Mouse (Mus musculus) kidney, postnatal 0 days (tissue): Measurements from ENCODE around the gene Sema4f. TPM values are rescaled to one million over a fixed set of nuclear protein-coding genes. Genes with fewer than 3 reads are reported as not detected.

Experiments used
- ATAC-seq: fragments of 200-750 bp; cut with Nextera tagmentation; replicated peaks from 2 replicates; pipeline ENCODE4 v1.8.0; 2017; ENCODE audit warnings: low read depth, moderate number of reproducible peaks, moderate TSS enrichment, moderate library complexity; ENCODE audit not compliant: low FRiP score
- DNase-seq: peaks from one replicate; pipeline ENCODE4 v3.0.0-alpha.2; 2016; ENCODE audit warnings: low spot score
- H3K27ac ChIP-seq: fragments of 300-500 bp; sonication (generic); 2 replicates; pipeline ENCODE4 v1.5.1; 2014; ENCODE audit warnings: mild to moderate bottlenecking
- H3K27me3 ChIP-seq: fragments of 300-500 bp; sonication (generic); 2 replicates; pipeline ENCODE4 v1.6.1; 2014; ENCODE audit warnings: low read length, mixed read lengths; ENCODE audit not compliant: insufficient read depth
- H3K36me3 ChIP-seq: fragments of 300-500 bp; sonication (generic); 2 replicates; pipeline ENCODE4 v1.6.1; 2014; ENCODE audit warnings: low read length, mixed read lengths; ENCODE audit not compliant: insufficient read depth
- H3K4me1 ChIP-seq: fragments of 300-500 bp; sonication (generic); replicated peaks from 2 replicates; pipeline ENCODE4 v1.6.1; 2014; ENCODE audit warnings: antibody characterized with exemption, low read length, mixed read lengths; ENCODE audit not compliant: insufficient read depth
- H3K4me2 ChIP-seq: fragments of 300-500 bp; sonication (generic); 2 replicates; pipeline ENCODE4 v1.6.1; 2014; ENCODE audit warnings: mild to moderate bottlenecking, low read length, moderate library complexity, mixed read lengths
- H3K4me3 ChIP-seq: fragments of 300-500 bp; sonication (generic); replicated peaks from 2 replicates; pipeline ENCODE4 v1.5.1; 2014; ENCODE audit warnings: low read depth, low read length
- H3K9ac ChIP-seq: fragments of 300-500 bp; sonication (generic); 2 replicates; pipeline ENCODE4 v1.6.1; 2014; ENCODE audit warnings: low read depth, low read length
- H3K9me3 ChIP-seq: fragments of 300-500 bp; sonication (generic); replicated peaks from 2 replicates; pipeline ENCODE4 v1.6.1; 2016; ENCODE audit warnings: low read length, inconsistent platforms, mixed read lengths
- CTCF ChIP-seq: IDR thresholded peaks from 2 replicates; pipeline ENCODE4 v1.5.1; 2016; ENCODE audit warnings: antibody characterized with exemption, low read depth, mild to moderate bottlenecking, moderate library complexity
- WGBS: fragments of 180-500 bp; shearing (Covaris S2); extraction: QIAGEN DNeasy Blood & Tissue Kit; methylation state at CpG from one replicate; pipeline ENCODE4 v1.1.7; 2014; 5-methylcytosine and 5-hydroxymethylcytosine counted together
- polyA plus RNA-seq: library from polyadenylated mRNA; unstranded; fragments of >200 nt; fragmentation: Nextera tagmentation; extraction: Ambion mirVana; gene quantifications from 2 replicates; pipeline ENCODE4 v1.2.1, GENCODE M21; 2015

The Sema4f gene
- polyA plus RNA-seq, 1 experiment from 2014 or later = 0.41 TPM

DNA sequence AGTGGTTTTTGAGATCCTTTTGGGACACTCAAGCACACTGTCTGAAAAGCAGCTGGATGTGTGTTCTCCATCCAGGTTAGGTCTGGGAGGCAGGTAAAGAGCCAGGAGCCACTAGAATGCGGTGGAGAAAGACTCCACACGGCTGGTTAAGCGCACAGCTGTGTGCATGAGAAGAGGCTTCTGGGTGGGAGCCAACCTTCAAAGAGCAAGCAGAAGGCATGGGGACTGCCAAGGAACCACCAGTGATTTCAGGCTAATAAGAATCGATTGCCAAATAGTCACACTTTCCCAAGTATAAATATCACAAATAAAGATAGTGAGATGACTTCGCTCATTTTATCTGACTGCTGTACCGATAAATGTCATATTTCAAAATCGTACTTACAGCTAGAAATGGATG is 13.0 kb downstream of the Sema4f start:
- no peak overlapping the region for H3K4me3 ChIP-seq
- DNase-seq (no peak), ATAC-seq (no peak)
- TF ChIP-seq CTCF = no peak
- H3K36me3 ChIP-seq = no peaks in the 10 kb centered on the region
- 85% methylated on average over 7 of the region's 7 CpGs for WGBS
- no peaks in the 10 kb centered on the region for H3K4me1 ChIP-seq
- no peak overlapping the region for H3K27ac ChIP-seq
- no peak overlapping the region for H3K4me2 ChIP-seq
- H3K9me3 ChIP-seq = no peaks in the 10 kb centered on the region
- no peaks in the 10 kb centered on the region for H3K27me3 ChIP-seq
- no peak overlapping the region for H3K9ac ChIP-seq

DNA sequence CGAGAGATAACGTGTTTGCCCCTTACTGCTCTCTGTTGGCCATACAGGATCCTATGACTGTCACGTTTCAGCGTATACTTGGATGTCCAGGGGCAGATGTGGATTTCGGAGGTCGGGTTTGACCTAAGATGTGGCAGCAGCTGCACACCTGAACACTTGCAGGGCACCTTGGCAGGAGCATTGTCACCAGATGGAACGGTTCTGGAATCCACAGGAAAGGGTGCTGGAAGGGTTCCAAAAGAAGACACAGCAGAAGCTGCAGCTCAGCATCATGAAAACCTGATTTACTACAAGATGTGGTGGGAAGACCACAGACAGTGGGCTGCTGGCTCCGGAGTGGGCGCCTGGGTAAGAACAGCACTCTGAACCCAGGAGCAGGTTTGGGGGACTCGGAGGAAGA is 13.5 kb downstream of the Sema4f start:
- no peak overlapping the region for H3K27ac ChIP-seq
- no peaks in the 10 kb centered on the region for H3K9me3 ChIP-seq
- H3K4me3 ChIP-seq = no peak overlapping the region
- no peak for DNase-seq
- H3K4me1 ChIP-seq = no peaks in the 10 kb centered on the region
- TF ChIP-seq CTCF = no peak
- no peak for ATAC-seq
- no peaks in the 10 kb centered on the region for H3K36me3 ChIP-seq
- H3K27me3 ChIP-seq = no peaks in the 10 kb centered on the region
- H3K9ac ChIP-seq = no peak overlapping the region
- WGBS = 83% methylated on average over 10 of the region's 10 CpGs
- H3K4me2 ChIP-seq = no peak overlapping the region

DNA sequence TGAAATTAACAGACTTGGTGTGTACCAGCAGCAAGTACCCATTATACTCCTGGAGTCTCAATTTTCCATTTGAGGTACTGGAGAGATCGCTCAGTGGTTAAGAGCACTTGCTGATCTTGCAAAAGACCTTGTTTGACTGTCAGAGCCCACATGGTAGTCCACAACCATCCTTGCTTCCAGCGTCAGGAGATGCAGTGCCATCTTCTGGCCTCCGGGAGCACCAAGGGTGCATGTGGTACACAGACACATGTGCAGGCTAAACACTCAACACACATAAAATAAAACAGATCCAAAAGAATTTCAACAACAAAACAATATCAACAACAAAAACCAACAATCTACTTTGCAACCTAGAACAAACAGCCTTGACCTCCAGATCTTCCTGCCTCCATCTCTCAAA is 14.6 kb downstream of the Sema4f start:
- no peak overlapping the region for H3K27ac ChIP-seq
- no peaks in the 10 kb centered on the region for H3K27me3 ChIP-seq
- H3K4me3 ChIP-seq = no peak overlapping the region
- TF ChIP-seq CTCF = peak; percentile 38
- ATAC-seq = no peak
- no peaks in the 10 kb centered on the region for H3K36me3 ChIP-seq
- no peak overlapping the region for H3K4me2 ChIP-seq
- DNase-seq = no peak
- no peaks in the 10 kb centered on the region for H3K4me1 ChIP-seq
- H3K9ac ChIP-seq = no peak overlapping the region
- no peaks in the 10 kb centered on the region for H3K9me3 ChIP-seq
- WGBS = 57% methylated on average over 3 of the region's 3 CpGs

DNA sequence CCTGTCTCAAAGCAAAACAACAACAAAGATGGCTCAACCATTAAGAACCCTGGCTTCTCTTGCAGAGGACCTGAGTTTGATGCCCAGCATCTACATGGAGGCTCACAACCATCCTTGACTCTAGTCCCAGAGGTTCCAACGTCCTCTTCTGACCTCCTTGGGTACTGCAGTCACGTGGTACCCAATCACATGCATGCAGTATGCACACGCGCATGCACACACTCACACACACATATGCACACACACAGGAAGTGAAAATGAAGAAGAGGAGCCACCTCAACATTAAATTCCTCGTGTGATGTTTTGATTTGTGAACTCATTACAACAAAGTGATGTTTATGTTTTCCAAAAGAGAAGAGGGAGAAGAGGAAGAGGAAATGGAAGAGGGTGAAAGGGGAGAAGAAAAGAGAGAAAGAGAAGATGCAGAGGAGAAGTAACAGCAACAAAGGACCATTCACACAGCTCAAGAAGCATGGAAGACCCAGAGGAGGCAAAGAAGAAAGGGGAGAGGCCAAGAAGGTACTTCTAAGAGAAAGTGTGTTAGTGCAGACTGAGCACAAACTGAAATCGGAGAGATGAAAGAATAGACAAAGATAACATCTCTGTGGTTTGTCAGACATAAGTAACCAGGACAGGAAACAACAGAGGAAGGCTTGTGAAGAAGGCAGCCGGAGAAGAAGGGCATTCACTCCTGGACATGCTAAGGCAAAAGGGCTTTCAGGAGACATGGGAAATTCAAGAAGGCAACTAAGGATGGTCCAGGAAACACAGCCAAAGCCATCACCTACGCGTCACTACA is 17.9 kb downstream of the Sema4f start:
- ATAC-seq (no peak), DNase-seq (no peak)
- no peak overlapping the region for H3K4me3 ChIP-seq
- no peak for TF ChIP-seq CTCF
- H3K27me3 ChIP-seq = no peaks in the 10 kb centered on the region
- H3K4me1 ChIP-seq = no peaks in the 10 kb centered on the region
- no peak overlapping the region for H3K27ac ChIP-seq
- WGBS = 65% methylated on average over 9 of the region's 9 CpGs
- no peaks in the 10 kb centered on the region for H3K9me3 ChIP-seq
- no peak overlapping the region for H3K9ac ChIP-seq
- H3K4me2 ChIP-seq = no peak overlapping the region
- no peaks in the 10 kb centered on the region for H3K36me3 ChIP-seq

DNA sequence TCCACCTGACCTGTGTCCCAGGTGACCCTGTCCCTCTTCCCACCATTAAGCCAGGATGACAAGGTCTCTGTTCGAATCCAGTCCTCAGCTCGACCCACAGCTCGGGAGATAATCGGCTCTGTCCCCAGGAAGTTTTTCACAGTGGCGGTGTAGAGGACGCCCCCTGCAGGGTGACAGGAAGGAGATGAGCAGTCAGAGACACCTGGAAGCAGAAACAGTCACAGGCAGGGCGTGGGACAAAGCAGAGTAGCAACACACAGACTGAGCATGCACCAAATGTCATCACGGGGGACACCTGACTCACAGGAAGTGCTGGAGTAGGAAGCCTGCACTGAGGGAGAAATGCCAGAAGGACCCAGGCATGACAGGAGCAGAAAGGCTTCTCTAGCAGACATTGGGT is 20.0 kb downstream of the Sema4f start:
- no peak for ATAC-seq
- no peak overlapping the region for H3K27ac ChIP-seq
- no peak for DNase-seq
- H3K4me1 ChIP-seq = no peaks in the 10 kb centered on the region
- H3K9ac ChIP-seq = no peak overlapping the region
- 69% methylated on average over 8 of the region's 8 CpGs for WGBS
- no peak overlapping the region for H3K4me2 ChIP-seq
- H3K9me3 ChIP-seq = no peaks in the 10 kb centered on the region
- no peak overlapping the region for H3K4me3 ChIP-seq
- no peaks in the 10 kb centered on the region for H3K27me3 ChIP-seq
- no peaks in the 10 kb centered on the region for H3K36me3 ChIP-seq
- TF ChIP-seq CTCF = no peak

DNA sequence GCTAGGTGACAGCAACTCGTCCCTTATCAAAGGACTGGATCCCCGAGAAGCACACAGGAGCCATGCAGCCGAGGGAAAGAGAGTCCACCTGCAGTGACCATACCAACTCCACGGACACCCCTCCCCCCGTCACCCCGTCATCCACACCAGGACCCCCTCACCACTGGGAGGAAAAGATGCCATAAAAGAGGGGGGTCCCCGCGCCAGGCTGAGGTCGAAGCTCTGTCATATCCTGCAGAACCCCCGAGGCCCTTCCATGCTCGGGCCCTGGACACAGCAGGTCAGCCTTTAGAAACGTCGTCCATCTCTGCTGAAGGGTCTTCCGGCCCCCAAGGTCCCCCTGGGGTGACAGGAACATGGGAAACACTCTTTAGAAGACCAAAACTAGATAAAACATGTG is 21.2 kb downstream of the Sema4f start:
- H3K4me1 ChIP-seq = no peaks in the 10 kb centered on the region
- TF ChIP-seq CTCF = no peak
- H3K36me3 ChIP-seq = no peaks in the 10 kb centered on the region
- ATAC-seq (no peak), DNase-seq (no peak)
- H3K4me2 ChIP-seq = no peak overlapping the region
- H3K4me3 ChIP-seq = no peak overlapping the region
- H3K9ac ChIP-seq = no peak overlapping the region
- no peaks in the 10 kb centered on the region for H3K27me3 ChIP-seq
- H3K27ac ChIP-seq = no peak overlapping the region
- WGBS = 73% methylated on average over 14 of the region's 14 CpGs
- no peaks in the 10 kb centered on the region for H3K9me3 ChIP-seq

DNA sequence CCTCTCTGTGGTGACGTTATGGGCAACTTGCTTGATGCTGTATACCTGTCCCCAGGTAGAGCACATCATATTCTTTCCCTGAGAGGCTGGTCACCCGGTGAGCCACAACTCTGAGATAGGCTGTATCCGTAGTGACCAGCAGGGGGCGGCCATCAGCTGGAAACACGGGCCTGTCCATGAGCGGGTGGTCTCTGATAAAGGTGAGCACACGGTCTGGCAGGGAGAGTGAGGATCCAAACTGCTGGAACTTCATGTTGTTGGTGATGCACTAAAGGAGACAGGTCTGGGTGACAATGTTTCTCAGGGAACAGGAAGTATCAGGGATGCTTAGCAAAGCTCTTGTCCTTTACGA is 21.8 kb downstream of the Sema4f start:
- peak; percentile 85 for TF ChIP-seq CTCF
- ATAC-seq (peak; percentile 59; the same call in 1 of the 2 replicates), DNase-seq (peak; percentile 65)
- H3K4me2 ChIP-seq = no peak overlapping the region
- no peak overlapping the region for H3K27ac ChIP-seq
- no peaks in the 10 kb centered on the region for H3K4me1 ChIP-seq
- H3K9ac ChIP-seq = no peak overlapping the region
- H3K27me3 ChIP-seq = no peaks in the 10 kb centered on the region
- H3K9me3 ChIP-seq = no peaks in the 10 kb centered on the region
- no peaks in the 10 kb centered on the region for H3K36me3 ChIP-seq
- H3K4me3 ChIP-seq = no peak overlapping the region
- 20% methylated on average over 8 of the region's 8 CpGs for WGBS
